Mouse (Mus musculus) erythroblast, embryonic 14.5 days (primary cell): ENCODE results near the gene Apon. TPM values are rescaled to one million over a fixed set of nuclear protein-coding genes. Genes with fewer than 3 reads are reported as not detected.

Experiments used
- H3K27me3 ChIP-seq: 2 replicates; pipeline ENCODE4 v1.6.1; 2012; ENCODE audit warnings: inconsistent platforms; ENCODE audit not compliant: control insufficient read depth
- H3K36me3 ChIP-seq: 2 replicates; pipeline ENCODE4 v1.6.1; 2012; ENCODE audit warnings: mild to moderate bottlenecking, inconsistent platforms; ENCODE audit not compliant: control insufficient read depth
- H3K4me1 ChIP-seq: 2 replicates; pipeline ENCODE4 v1.6.1; 2012; ENCODE audit warnings: inconsistent platforms; ENCODE audit not compliant: control insufficient read depth
- H3K4me3 ChIP-seq: replicated peaks from 2 replicates; pipeline ENCODE3; 2012; ENCODE audit warnings: moderate library complexity, mild to moderate bottlenecking, inconsistent platforms
- H3K9me3 ChIP-seq: 2 replicates; pipeline ENCODE4 v1.6.1; 2012; ENCODE audit warnings: low read length, inconsistent platforms, mixed read lengths; ENCODE audit not compliant: control insufficient read depth
- GATA1 ChIP-seq: IDR thresholded peaks from 2 replicates; pipeline ENCODE4 v1.6.1; 2012; ENCODE audit warnings: low read length, inconsistent platforms, mixed read lengths
- TAL1 ChIP-seq: IDR thresholded peaks from 3 replicates; pipeline ENCODE4 v1.6.1; 2012; ENCODE audit warnings: low read length, inconsistent platforms, mixed read lengths
- polyA plus RNA-seq: library from polyadenylated mRNA; stranded (reverse); fragments of >175 nt; gene quantifications from 2 replicates; pipeline ENCODE4 v1.2.3, GENCODE M21; 2012

Apon gene
- polyA plus RNA-seq, 1 experiment, result 0.04 TPM

DNA sequence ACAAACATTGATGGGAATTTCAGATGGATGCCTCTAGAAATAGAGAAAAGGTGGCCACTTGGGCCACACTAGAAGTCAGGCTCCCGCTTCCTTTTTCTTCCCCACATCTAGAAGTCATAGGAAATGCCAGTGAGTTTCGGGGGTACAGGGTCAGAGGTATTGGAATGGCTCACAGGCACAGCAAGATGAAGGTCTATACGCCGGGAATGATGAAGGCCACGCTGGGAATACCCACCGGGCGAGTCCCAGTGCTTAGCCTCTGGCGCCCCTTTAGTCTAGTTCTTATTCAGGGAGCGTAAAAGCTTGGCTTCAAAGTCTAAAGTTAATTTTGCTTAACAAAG is 48.9 kb downstream of the Apon start:
- Histone ChIP-seq H3K4me1 (peaks cover 32% of the 10 kb centered on the region), H3K27me3 (no peaks in the 10 kb centered on the region), H3K36me3 (peaks cover 31% of the 10 kb centered on the region), H3K4me3 (peak overlapping the region; percentile 80), H3K9me3 (no peaks in the 10 kb centered on the region)
- TF ChIP-seq TAL1 (no peak), GATA1 (no peak)

DNA sequence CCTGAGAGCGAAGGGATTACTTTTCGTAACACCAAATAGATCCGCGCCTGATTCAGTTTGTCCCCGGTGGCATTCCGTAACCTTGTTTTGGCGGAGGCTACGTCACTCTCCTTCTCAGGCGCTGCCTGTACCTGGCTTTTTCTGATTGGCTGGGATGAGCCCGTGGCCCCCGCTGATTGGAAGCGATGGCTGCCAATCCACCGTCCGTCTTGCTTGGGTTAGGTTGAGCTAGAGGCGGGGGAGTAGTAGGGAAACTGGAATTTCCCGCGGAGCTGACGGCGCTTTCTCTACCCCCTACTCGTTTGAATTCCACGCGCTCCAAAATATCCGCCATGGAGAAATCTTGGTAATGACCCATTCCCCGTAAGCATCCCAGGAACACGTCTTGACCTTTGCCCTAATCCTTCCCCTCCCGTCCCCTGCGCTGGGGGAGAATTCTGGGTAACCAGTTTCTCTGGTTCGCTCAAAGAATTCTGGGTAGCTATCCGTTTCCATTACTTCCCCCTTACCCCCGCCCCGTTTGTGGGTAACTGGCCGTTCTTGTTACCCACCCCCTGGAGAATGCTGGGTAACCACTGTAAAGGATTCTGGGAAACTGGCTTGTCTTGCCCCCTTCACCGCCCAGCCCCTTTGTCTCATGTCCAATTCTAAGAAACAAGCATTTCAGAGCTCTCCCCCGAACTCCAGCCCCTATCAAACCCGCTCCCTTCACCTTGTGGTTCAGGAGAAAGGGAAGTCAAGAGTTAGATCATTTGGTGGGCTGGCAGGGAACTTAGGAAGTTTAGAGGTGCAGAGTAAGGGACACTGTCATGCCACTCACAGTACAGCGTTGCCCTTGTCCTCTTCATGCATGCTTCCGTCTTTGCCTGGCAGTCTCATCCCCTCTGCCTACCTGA is 49.5 kb downstream of the Apon start, which contains the start of gene Pan2:
TSS of gene Pan2 (plus strand) at position 210 of the 896 bp plus-strand sequence.
- TF ChIP-seq TAL1, result no peak
- no peak for TF ChIP-seq GATA1
- Histone ChIP-seq H3K4me1 (peaks cover 32% of the 10 kb centered on the region), H3K9me3 (no peaks in the 10 kb centered on the region), H3K27me3 (no peaks in the 10 kb centered on the region), H3K36me3 (peaks cover 37% of the 10 kb centered on the region), H3K4me3 (peak within 1 kb of the TSS; percentile 80)

Other genes with a start within 250 kb of the Apon start
- gene Hsd17b6, start 246.5 kb upstream of the Apon start, polyA plus RNA-seq, result not detected in 2 replicates
- 1.3 TPM in 2 replicates for gene Prim1, start 238.9 kb upstream of the Apon start, polyA plus RNA-seq
- 10.5 and 11.0 TPM in 2 replicates for gene Naca, start 218.5 kb upstream of the Apon start, polyA plus RNA-seq
- gene Ptges3, start 195.1 kb upstream of the Apon start, polyA plus RNA-seq, result 8.6 and 11.8 TPM in 2 replicates
- gene Atp5b, start 170.8 kb upstream of the Apon start, polyA plus RNA-seq, result 152 and 224 TPM in 2 replicates
- 3.2 and 3.6 TPM in 2 replicates for gene Baz2a, start 162.5 kb upstream of the Apon start, polyA plus RNA-seq
- 0.72 and 0.93 TPM in 2 replicates for gene Rbms2, start 73.8 kb upstream of the Apon start, polyA plus RNA-seq
- gene Gls2, start 59.6 kb upstream of the Apon start, polyA plus RNA-seq, result not detected in 2 replicates
- 0.10 and 0.18 TPM in 2 replicates for gene Spryd4, start 42.3 kb upstream of the Apon start, polyA plus RNA-seq
- 0.03 TPM in 1 of 2 replicates, not detected in the other for gene Mip, start 28.3 kb upstream of the Apon start, polyA plus RNA-seq
- gene Timeless, start 22.0 kb upstream of the Apon start, polyA plus RNA-seq, result 2.7 and 3.0 TPM in 2 replicates
- gene Apof, start 14.6 kb downstream of the Apon start, polyA plus RNA-seq, result not detected in 2 replicates
- gene Stat2, start 16.5 kb downstream of the Apon start, polyA plus RNA-seq, result 0.16 and 0.23 TPM in 2 replicates
- gene Il23a, start 44.7 kb downstream of the Apon start, polyA plus RNA-seq, result not detected in 2 replicates
- 0.31 and 0.44 TPM in 2 replicates for gene Pan2, start 49.2 kb downstream of the Apon start, polyA plus RNA-seq
- 2.3 and 3.2 TPM in 2 replicates for gene Cnpy2, start 68.4 kb downstream of the Apon start, polyA plus RNA-seq
- gene Cs, start 83.6 kb downstream of the Apon start, polyA plus RNA-seq, result 2.2 and 3.1 TPM in 2 replicates
- gene Coq10a, start 114.9 kb downstream of the Apon start, polyA plus RNA-seq, result 0.49 and 0.53 TPM in 2 replicates
- 1.4 and 1.9 TPM in 2 replicates for gene Ankrd52, start 123.0 kb downstream of the Apon start, polyA plus RNA-seq
- 0.15 and 0.16 TPM in 2 replicates for gene Slc39a5, start 147.1 kb downstream of the Apon start, polyA plus RNA-seq
- gene Nabp2, start 157.4 kb downstream of the Apon start, polyA plus RNA-seq, result 32.3 and 34.1 TPM in 2 replicates
- gene Rnf41, start 157.6 kb downstream of the Apon start, polyA plus RNA-seq, result 0.37 and 0.48 TPM in 2 replicates
- gene Smarcc2, start 205.2 kb downstream of the Apon start, polyA plus RNA-seq, result 19.2 and 19.5 TPM in 2 replicates
- 36.6 and 41.6 TPM in 2 replicates for gene Myl6, start 240.0 kb downstream of the Apon start, polyA plus RNA-seq
- gene Myl6b, start 244.6 kb downstream of the Apon start, polyA plus RNA-seq, result 0.63 and 0.76 TPM in 2 replicates